Mouse (Mus musculus) liver (tissue): ENCODE results near the gene Gabarapl1.

Experiments
- DNase-seq: peaks from one replicate; pipeline ENCODE4 v3.0.0-alpha.2; 2020; ENCODE audit warnings: mixed read lengths

The Gabarapl1 gene

DNA sequence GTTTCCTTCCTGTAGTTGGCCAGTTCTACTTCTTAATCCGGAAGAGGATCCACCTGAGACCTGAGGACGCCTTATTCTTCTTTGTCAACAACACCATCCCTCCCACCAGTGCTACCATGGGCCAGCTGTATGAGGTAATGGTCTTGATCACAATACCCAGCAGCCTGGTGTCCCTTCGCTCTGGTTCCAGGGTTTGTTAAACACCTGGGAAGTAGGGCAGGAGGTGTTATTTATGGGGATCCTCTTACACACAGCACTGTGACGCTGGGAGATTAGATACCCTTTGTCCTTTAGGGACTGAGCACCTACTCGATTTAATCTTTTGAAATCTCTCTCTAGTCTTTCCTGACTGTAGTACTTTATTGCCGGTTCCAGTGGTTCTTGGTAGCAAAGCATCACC is 5.6 kb downstream of the Gabarapl1 start:
- no peak for DNase-seq

DNA sequence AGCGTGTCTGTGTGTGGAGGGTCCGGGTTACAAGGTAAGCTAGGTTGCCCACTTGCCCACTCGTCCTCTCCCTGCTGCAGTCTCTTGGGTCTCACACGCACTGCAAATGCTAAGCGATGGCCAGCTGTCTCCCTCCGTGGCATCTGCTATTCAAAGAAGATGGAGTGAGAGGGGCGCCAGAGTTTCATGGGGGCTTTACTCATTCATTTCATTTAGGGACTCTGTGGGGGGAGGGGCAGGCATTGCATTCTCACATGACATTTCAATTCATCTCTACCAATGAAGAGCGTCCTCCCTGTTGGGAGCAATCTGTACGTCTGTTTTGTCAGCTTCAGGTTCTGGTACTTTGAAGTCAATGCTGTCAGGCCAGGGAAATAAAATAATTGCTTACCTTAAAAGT is 9.0 kb downstream of the Gabarapl1 start:
- DNase-seq, result no peak

DNA sequence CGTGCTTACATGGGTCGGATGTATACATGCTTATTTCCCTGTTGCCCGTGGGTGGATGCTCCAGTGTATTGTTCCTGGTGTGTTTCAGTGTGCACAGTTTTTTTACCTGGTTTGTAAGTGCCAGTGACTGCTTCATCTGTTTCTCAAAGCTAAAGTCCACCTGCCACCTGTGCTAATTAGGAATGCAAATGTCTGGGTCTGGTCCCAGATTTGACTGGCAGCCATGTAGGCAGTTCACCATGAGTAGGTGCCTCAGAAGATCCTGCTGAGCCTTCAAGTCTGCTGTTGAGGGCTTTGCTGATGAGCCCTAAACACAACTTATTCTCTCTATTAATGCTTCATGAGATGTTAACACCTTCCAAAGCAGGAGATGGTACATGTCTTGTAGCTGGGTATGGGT is 9.6 kb downstream of the Gabarapl1 start:
- no peak for DNase-seq

DNA sequence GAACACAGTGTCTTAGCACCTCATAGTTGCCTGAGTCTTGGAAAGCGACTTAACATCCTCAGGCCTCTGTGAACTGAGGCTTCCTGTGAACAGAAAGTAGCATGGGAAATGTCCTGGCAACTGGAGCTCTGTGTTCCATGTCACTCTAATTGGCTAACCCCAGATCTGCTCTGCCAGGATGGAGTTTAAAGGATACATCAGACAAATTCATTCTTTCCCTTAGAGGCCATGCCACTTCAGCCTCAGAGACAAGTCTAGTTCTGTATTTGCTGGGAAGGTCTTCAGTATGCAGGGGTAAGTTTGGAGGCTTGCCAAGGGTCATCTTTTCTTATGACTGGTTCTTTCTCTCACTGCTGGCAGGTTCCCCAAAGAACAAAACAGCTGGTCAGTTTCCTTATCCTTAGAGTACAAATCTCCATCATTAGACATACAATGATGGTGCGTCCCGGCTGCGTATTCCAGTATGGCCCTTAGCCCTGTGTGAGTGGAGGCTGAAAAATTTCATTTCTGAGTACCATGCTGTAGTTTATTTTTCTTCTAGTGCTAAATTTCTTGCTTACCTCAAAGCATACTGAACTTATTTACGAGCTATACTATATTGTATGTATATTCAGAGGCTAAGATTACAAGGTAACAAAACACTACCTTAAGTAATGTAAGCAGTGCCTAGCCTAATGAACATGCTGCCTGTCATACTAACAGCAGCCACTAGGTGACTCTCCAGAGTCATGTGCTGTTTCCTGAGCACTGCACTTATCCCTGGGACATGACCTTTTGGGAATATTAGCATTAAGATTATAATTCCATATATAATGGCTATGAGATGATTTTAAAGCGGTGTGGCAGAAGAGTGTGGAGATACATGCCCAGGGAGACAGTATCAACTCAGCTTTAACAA is 11.0 kb downstream of the Gabarapl1 start:
- DNase-seq, result peak; percentile 64

DNA sequence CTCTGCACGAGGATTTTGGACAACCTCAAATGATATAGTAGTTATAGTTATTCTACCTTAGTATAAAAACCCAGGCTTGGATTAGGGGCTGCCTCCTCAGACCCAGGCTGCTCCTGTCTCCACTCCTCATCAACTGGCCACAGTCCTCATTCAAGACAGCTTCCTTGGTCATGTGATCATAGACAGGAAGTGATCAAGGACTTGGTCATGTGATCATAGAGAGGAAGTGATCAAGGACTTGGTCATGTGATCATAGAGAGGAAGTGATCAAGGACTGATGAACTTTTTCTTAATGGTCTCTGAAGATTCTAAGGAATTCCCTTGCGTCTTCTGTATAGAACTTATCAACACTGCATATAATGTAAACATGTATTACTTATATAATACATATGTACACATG is 14.3 kb downstream of the Gabarapl1 start:
- no peak for DNase-seq

- no peak for DNase-seq
Measured at GRCm38 (mm10) chr6:129548009-129548408, 15.0 kb downstream of the Gabarapl1 start.

- peak; percentile 20 for DNase-seq
Measured at GRCm38 (mm10) chr6:129557298-129558023, 24.5 kb downstream of the Gabarapl1 start.

GRCm38 (mm10) chr6:129558946-129559640 is 26.1 kb downstream of the Gabarapl1 start:
- DNase-seq, result peak; percentile 79

GRCm38 (mm10) chr6:129559641-129560027 is 26.7 kb downstream of the Gabarapl1 start:
- DNase-seq, result no peak

GRCm38 (mm10) chr6:129565257-129565656 is 32.3 kb downstream of the Gabarapl1 start:
- DNase-seq, result no peak

DNA sequence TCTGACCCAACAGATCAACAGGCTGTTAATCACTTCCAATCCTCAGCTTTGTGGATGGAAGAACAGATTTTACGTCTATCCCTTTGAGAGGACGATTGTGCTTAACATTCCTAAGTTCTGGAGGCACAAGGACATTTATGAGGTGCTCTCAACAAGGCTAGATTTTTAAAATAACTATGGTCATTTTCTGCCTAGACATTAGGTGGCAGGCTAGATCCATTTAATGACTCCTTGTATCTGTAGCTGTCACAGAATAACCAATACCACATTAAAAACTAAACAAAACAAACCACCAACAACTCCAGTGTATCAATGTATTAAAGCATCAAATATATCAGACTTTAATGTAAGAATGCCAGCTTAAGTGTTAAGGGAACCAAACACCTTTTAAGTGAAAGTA is 42.4 kb downstream of the Gabarapl1 start:
- DNase-seq, result no peak

DNA sequence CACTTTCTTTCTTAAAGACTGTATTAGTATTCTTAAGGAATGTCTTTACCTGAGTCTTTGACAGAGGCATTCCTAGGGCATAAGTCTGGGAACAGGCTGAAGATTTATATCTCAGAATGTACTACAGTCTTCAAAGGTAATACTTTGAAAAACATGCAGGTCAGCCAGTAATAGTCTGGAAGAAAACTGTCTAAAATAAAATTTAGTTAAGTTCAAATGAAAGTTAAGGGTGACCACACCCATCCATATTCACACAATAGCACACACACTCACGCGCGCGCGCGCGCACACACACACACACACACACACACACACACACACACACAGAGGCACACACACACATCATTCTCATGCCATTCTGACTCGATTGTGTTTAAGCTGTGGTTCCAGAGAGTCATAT is 44.6 kb downstream of the Gabarapl1 start, which contains the start of gene Klre1:
TSS of gene Klre1 (plus strand) at position 301 of the 400 bp plus-strand sequence.
- DNase-seq, result no peak

GRCm38 (mm10) chr6:129581274-129581673 is 48.3 kb downstream of the Gabarapl1 start:
- no peak for DNase-seq

- DNase-seq, result no peak
Measured at GRCm38 (mm10) chr6:129581896-129582295, 48.9 kb downstream of the Gabarapl1 start.

- no peak for DNase-seq
Measured at GRCm38 (mm10) chr6:129583014-129583413, 50.1 kb downstream of the Gabarapl1 start.

GRCm38 (mm10) chr6:129591508-129591907 is 58.5 kb downstream of the Gabarapl1 start, which contains the start of gene Klrd1:
TSS of gene Klrd1 (plus strand) at chr6:129591782.
- no peak for DNase-seq
